Mouse (Mus musculus) central nervous system, embryonic 18 days (tissue): ENCODE data around the gene Defb10. TPM values are rescaled to one million over a fixed set of nuclear protein-coding genes. Genes with fewer than 3 reads are reported as not detected.

Experiments
- polyA plus RNA-seq: library from polyadenylated mRNA; depleted of rRNA; stranded (reverse); fragments of >200 nt; gene quantifications from 2 replicates; pipeline ENCODE4 v1.2.3, GENCODE M21; 2012; rRNA removed

Gene Defb10
- polyA plus RNA-seq = not detected in 2 replicates

DNA sequence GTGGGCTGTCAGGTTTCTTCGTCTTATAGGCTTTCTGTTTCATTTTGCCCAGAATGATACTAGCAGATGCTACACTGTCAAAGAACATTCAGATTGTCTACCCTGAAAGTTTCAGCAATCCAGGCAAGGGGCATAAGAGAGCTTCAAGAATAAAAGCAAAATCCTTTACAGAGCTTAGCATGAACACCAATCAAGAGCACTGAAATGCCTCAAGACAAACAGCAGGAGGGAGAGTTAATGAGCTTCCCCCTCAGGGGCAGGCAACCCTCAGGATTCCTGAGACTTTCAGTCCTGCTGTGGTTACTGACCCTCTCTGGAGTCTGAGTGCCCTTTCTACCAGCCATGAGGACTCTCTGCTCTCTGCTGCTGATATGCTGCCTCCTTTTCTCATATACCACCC lies at the start of gene Defb10:
Gene Defb10 (plus strand): TSS at position 316 of the 400 bp plus-strand sequence.

DNA sequence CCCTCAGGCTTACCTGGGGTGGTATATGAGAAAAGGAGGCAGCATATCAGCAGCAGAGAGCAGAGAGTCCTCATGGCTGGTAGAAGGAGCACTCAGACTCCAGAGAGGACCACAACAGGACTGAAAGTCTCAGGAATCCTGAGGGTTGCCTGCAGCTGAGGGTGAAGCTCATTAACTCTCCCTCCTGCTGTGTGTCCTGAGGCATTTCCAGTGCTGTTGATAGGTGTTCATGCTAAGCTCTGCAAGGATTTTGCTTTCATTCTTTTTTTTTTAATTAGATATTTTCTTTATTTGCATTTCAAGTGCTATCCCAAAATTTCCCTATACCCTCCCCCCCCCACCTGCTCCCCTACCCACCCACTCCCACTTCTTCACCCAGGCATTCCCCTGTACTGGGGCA lies 26.6 kb downstream of the Defb10 start, which contains the start of gene Defb9:
Gene Defb9 (minus strand): TSS at position 101 of the 400 bp plus-strand sequence.

DNA sequence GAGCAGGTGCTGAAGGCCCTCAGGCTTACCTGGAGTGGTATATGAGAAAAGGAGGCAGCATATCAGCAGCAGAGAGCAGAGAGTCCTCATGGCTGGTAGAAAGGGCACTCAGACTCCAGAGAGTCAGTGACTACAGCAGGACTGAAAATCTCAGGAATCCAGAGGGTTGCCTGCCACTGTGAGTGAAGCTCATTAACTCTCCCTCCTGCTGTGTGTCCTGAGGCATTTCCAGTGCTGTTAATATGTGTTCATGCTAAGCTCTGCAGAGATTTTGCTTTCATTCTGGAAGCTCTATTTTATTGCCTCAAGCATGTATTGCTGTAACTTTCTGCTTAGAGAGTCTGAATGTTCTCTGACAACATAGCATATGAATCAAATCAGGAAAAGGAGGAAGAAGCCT lies 47.6 kb downstream of the Defb10 start, which contains the start of gene Defb11:
Gene Defb11 (minus strand): TSS at position 123 of the 400 bp plus-strand sequence.

Other genes starting within 250 kb of the Defb10 start
- not detected in 2 replicates for gene Defa26, start 240.7 kb upstream of the Defb10 start, polyA plus RNA-seq
- gene Defa17, start 203.1 kb upstream of the Defb10 start, polyA plus RNA-seq = not detected in 2 replicates
- not detected in 2 replicates for gene Defa34, start 193.1 kb upstream of the Defb10 start, polyA plus RNA-seq
- gene AY761184, start 155.3 kb upstream of the Defb10 start, polyA plus RNA-seq = not detected in 2 replicates
- not detected in 2 replicates for gene Defa24, start 124.4 kb upstream of the Defb10 start, polyA plus RNA-seq
- not detected in 2 replicates for gene Defb50, start 35.4 kb upstream of the Defb10 start, polyA plus RNA-seq
- not detected in 2 replicates for gene Defb2, start 19.0 kb upstream of the Defb10 start, polyA plus RNA-seq
- gene Defb9, start 26.5 kb downstream of the Defb10 start, polyA plus RNA-seq = not detected in 2 replicates
- gene Defb11, start 47.5 kb downstream of the Defb10 start, polyA plus RNA-seq = 5.7 and 12.0 TPM in 2 replicates
- not detected in 2 replicates for gene Defb15, start 73.8 kb downstream of the Defb10 start, polyA plus RNA-seq
- not detected in 2 replicates for gene Defb35, start 79.5 kb downstream of the Defb10 start, polyA plus RNA-seq
- gene Defb13, start 87.9 kb downstream of the Defb10 start, polyA plus RNA-seq = not detected in 2 replicates
- not detected in 2 replicates for gene Fam90a1a, start 99.8 kb downstream of the Defb10 start, polyA plus RNA-seq
- gene Ccdc70, start 110.9 kb downstream of the Defb10 start, polyA plus RNA-seq = not detected in 2 replicates
- gene Atp7b, start 201.4 kb downstream of the Defb10 start, polyA plus RNA-seq = 2.8 TPM in 2 replicates
- gene Alg11, start 201.8 kb downstream of the Defb10 start, polyA plus RNA-seq = 10.8 and 12.2 TPM in 2 replicates